Mouse (Mus musculus): ENCODE measurements around the gene Dnaaf5. TPM values are rescaled to one million over a fixed set of nuclear protein-coding genes. Genes with fewer than 3 reads are reported as not detected.

The Dnaaf5 gene
- polyA plus RNA-seq, 1 experiment from 2014 or later, result 3.6 TPM

- Histone ChIP-seq H3K36me3 (ENCODE audit: control insufficient read depth, insufficient read depth, low read length) (peaks cover 45% of the 10 kb centered on the region), H3K9ac (replicated peaks; ENCODE audit: low read depth, low read length) (no peak overlapping the region), H3K4me1 (ENCODE audit: control insufficient read depth, insufficient read depth, low read length) (no peaks in the 10 kb centered on the region), H3K27me3 (ENCODE audit: control insufficient read depth, insufficient read depth, low read length) (no peaks in the 10 kb centered on the region), H3K4me2 (ENCODE audit: low read depth, low read length) (no peak overlapping the region), H3K9me3 (ENCODE audit: control insufficient read depth, low read length) (no peaks in the 10 kb centered on the region), H3K4me3 (ENCODE audit: low read depth, low read length) (no peak overlapping the region), H3K27ac (ENCODE audit: low read depth, low read length) (no peak overlapping the region)
- no peak for ATAC-seq (ENCODE audit: low read depth)
- 96% methylated on average over 10 of the region's 10 CpGs for WGBS
Measured at GRCm38 (mm10) chr5:139223331-139223730, 73.3 kb downstream of the Dnaaf5 start.

GRCm38 (mm10) chr5:139227236-139227635 lies 77.2 kb downstream of the Dnaaf5 start:
- no peak for ATAC-seq (ENCODE audit: low read depth)
- Histone ChIP-seq H3K9me3 (ENCODE audit: control insufficient read depth, low read length) (no peaks in the 10 kb centered on the region), H3K36me3 (ENCODE audit: control insufficient read depth, insufficient read depth, low read length) (peaks cover 64% of the 10 kb centered on the region), H3K4me2 (ENCODE audit: low read depth, low read length) (no peak overlapping the region), H3K4me3 (ENCODE audit: low read depth, low read length) (no peak overlapping the region), H3K27ac (ENCODE audit: low read depth, low read length) (no peak overlapping the region), H3K9ac (replicated peaks; ENCODE audit: low read depth, low read length) (no peak overlapping the region), H3K27me3 (ENCODE audit: control insufficient read depth, insufficient read depth, low read length) (no peaks in the 10 kb centered on the region), H3K4me1 (ENCODE audit: control insufficient read depth, insufficient read depth, low read length) (no peaks in the 10 kb centered on the region)
- WGBS, result 93% methylated on average over 4 of the region's 4 CpGs

- no peak overlapping the region for H3K4me2 ChIP-seq (ENCODE audit: low read depth, low read length)
- ATAC-seq (ENCODE audit: low read depth), result no peak
- no peak overlapping the region for H3K9ac ChIP-seq (replicated peaks; ENCODE audit: low read depth, low read length)
- no peak overlapping the region for H3K27ac ChIP-seq (ENCODE audit: low read depth, low read length)
- H3K4me3 ChIP-seq (ENCODE audit: low read depth, low read length), result no peak overlapping the region
- no peaks in the 10 kb centered on the region for H3K27me3 ChIP-seq (ENCODE audit: control insufficient read depth, insufficient read depth, low read length)
- 93% methylated on average over 2 of the region's 2 CpGs for WGBS
- no peaks in the 10 kb centered on the region for H3K4me1 ChIP-seq (ENCODE audit: control insufficient read depth, insufficient read depth, low read length)
- no peaks in the 10 kb centered on the region for H3K9me3 ChIP-seq (ENCODE audit: control insufficient read depth, low read length)
- peaks cover 64% of the 10 kb centered on the region for H3K36me3 ChIP-seq (ENCODE audit: control insufficient read depth, insufficient read depth, low read length)
Measured at GRCm38 (mm10) chr5:139227645-139228044, 77.6 kb downstream of the Dnaaf5 start.

GRCm38 (mm10) chr5:139228318-139228717 lies 78.3 kb downstream of the Dnaaf5 start:
- ATAC-seq (ENCODE audit: low read depth), result no peak
- H3K9ac ChIP-seq (replicated peaks; ENCODE audit: low read depth, low read length), result no peak overlapping the region
- no peaks in the 10 kb centered on the region for H3K4me1 ChIP-seq (ENCODE audit: control insufficient read depth, insufficient read depth, low read length)
- H3K27me3 ChIP-seq (ENCODE audit: control insufficient read depth, insufficient read depth, low read length), result no peaks in the 10 kb centered on the region
- no peak overlapping the region for H3K4me3 ChIP-seq (ENCODE audit: low read depth, low read length)
- H3K27ac ChIP-seq (ENCODE audit: low read depth, low read length), result no peak overlapping the region
- WGBS, result 95% methylated on average over 3 of the region's 3 CpGs
- peaks cover 68% of the 10 kb centered on the region for H3K36me3 ChIP-seq (ENCODE audit: control insufficient read depth, insufficient read depth, low read length)
- no peaks in the 10 kb centered on the region for H3K9me3 ChIP-seq (ENCODE audit: control insufficient read depth, low read length)
- H3K4me2 ChIP-seq (ENCODE audit: low read depth, low read length), result no peak overlapping the region

- WGBS, result 96% methylated on average over 3 of the region's 3 CpGs
- H3K4me2 ChIP-seq (ENCODE audit: low read depth, low read length), result no peak overlapping the region
- ATAC-seq (ENCODE audit: low read depth), result no peak
Measured at GRCm38 (mm10) chr5:139229716-139230115, 79.7 kb downstream of the Dnaaf5 start.

GRCm38 (mm10) chr5:139232083-139232482 lies 82.1 kb downstream of the Dnaaf5 start:
- no peak for ATAC-seq (ENCODE audit: low read depth)
- H3K4me2 ChIP-seq (ENCODE audit: low read depth, low read length), result no peak overlapping the region
- no peaks in the 10 kb centered on the region for H3K4me1 ChIP-seq (ENCODE audit: control insufficient read depth, insufficient read depth, low read length)
- 81% methylated on average over 3 of the region's 3 CpGs for WGBS
- H3K36me3 ChIP-seq (ENCODE audit: control insufficient read depth, insufficient read depth, low read length), result peaks cover 61% of the 10 kb centered on the region
- H3K27ac ChIP-seq (ENCODE audit: low read depth, low read length), result no peak overlapping the region
- H3K4me3 ChIP-seq (ENCODE audit: low read depth, low read length), result no peak overlapping the region
- no peak overlapping the region for H3K9ac ChIP-seq (replicated peaks; ENCODE audit: low read depth, low read length)
- H3K9me3 ChIP-seq (ENCODE audit: control insufficient read depth, low read length), result no peaks in the 10 kb centered on the region
- no peaks in the 10 kb centered on the region for H3K27me3 ChIP-seq (ENCODE audit: control insufficient read depth, insufficient read depth, low read length)

More at GRCm38 (mm10) chr5:139229716-139230115, 79.7 kb downstream of the Dnaaf5 start:
- no peak overlapping the region for H3K27ac ChIP-seq (ENCODE audit: low read depth, low read length)
- no peaks in the 10 kb centered on the region for H3K4me1 ChIP-seq (ENCODE audit: control insufficient read depth, insufficient read depth, low read length)
- no peaks in the 10 kb centered on the region for H3K9me3 ChIP-seq (ENCODE audit: control insufficient read depth, low read length)
- H3K4me3 ChIP-seq (ENCODE audit: low read depth, low read length), result no peak overlapping the region
- no peak overlapping the region for H3K9ac ChIP-seq (replicated peaks; ENCODE audit: low read depth, low read length)
- no peaks in the 10 kb centered on the region for H3K27me3 ChIP-seq (ENCODE audit: control insufficient read depth, insufficient read depth, low read length)
- H3K36me3 ChIP-seq (ENCODE audit: control insufficient read depth, insufficient read depth, low read length), result peaks cover 65% of the 10 kb centered on the region

GRCm38 (mm10) chr5:139234423-139234822 lies 84.4 kb downstream of the Dnaaf5 start:
- Histone ChIP-seq H3K4me1 (ENCODE audit: control insufficient read depth, insufficient read depth, low read length) (no peaks in the 10 kb centered on the region), H3K27ac (ENCODE audit: low read depth, low read length) (no peak overlapping the region), H3K4me3 (ENCODE audit: low read depth, low read length) (no peak overlapping the region), H3K36me3 (ENCODE audit: control insufficient read depth, insufficient read depth, low read length) (peaks cover 68% of the 10 kb centered on the region), H3K9me3 (ENCODE audit: control insufficient read depth, low read length) (no peaks in the 10 kb centered on the region), H3K27me3 (ENCODE audit: control insufficient read depth, insufficient read depth, low read length) (no peaks in the 10 kb centered on the region), H3K9ac (replicated peaks; ENCODE audit: low read depth, low read length) (no peak overlapping the region), H3K4me2 (ENCODE audit: low read depth, low read length) (no peak overlapping the region)
- no peak for ATAC-seq (ENCODE audit: low read depth)
- 96% methylated on average over 4 of the region's 4 CpGs for WGBS

Other genes starting within 250 kb of the Dnaaf5 start
- 23.4 and 27.5 TPM in 2 replicates for gene Pdgfa, start 152.9 kb upstream of the Dnaaf5 start, polyA plus RNA-seq (2014; fragmentation: Nextera tagmentation; extraction: Ambion mirVana)
- gene Prkar1b, start 222 bp upstream of the Dnaaf5 start, polyA plus RNA-seq (2014; fragmentation: Nextera tagmentation; extraction: Ambion mirVana), result 207 and 212 TPM in 2 replicates
- gene Sun1, start 50.4 kb downstream of the Dnaaf5 start, polyA plus RNA-seq (2014; fragmentation: Nextera tagmentation; extraction: Ambion mirVana), result 49.5 and 51.3 TPM in 2 replicates
- 109 and 112 TPM in 2 replicates for gene Get4, start 102.1 kb downstream of the Dnaaf5 start, polyA plus RNA-seq (2014; fragmentation: Nextera tagmentation; extraction: Ambion mirVana)
- 59.9 and 64.6 TPM in 2 replicates for gene Adap1, start 175.4 kb downstream of the Dnaaf5 start, polyA plus RNA-seq (2014; fragmentation: Nextera tagmentation; extraction: Ambion mirVana)
- 108 and 113 TPM in 2 replicates for gene Cox19, start 201.2 kb downstream of the Dnaaf5 start, polyA plus RNA-seq (2014; fragmentation: Nextera tagmentation; extraction: Ambion mirVana)
- gene Cyp2w1, start 202.4 kb downstream of the Dnaaf5 start, polyA plus RNA-seq (2014; fragmentation: Nextera tagmentation; extraction: Ambion mirVana), result not detected in 2 replicates
- gene Gpr146, start 227.5 kb downstream of the Dnaaf5 start, polyA plus RNA-seq (2014; fragmentation: Nextera tagmentation; extraction: Ambion mirVana), result 1.8 and 2.2 TPM in 2 replicates

All from neural tube, embryonic 14.5 days (tissue).